In the genomic region with DNA sequence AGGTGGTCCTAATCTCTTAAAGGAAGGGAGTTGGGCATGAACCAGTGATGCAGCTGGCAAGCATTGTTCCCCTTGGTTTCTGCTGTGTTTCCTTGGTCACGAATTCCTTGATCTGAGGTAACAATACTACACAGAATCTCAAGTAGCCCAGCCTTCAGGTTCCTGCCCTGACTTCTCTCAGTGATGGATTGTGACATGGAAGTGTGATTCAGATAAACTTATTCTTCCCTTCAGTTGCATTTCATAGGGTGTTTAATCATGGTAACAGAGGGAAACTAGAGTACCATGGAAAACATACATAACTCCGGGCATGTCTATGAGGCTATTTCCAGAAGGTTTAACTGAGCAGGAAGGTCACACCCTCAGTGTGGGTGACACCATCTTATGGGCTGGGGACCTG, we compare ENCODE assay signal across 12 mouse cellular contexts. TPM values are rescaled to one million over a fixed set of nuclear protein-coding genes. Genes with fewer than 3 reads are reported as not detected.
DNase-seq lines count a peak whose midpoint lies in the region; ATAC-seq and TF ChIP-seq lines count a peak whose summit lies in the region.
"Had no signal": no experiment of that assay in that cellular context is flagged by ENCODE, and none has a peak within 500 bp of the region (broad histone marks: within the 10 kb centered on the region; RNA-seq: fewer than 3 reads in every experiment).

Gene Rbm47, minus strand, starts transcription at position 101 of the 400 bp plus-strand sequence.

- H3K4me2 ChIP-seq in liver, embryonic 15.5 days: no peak within 1 kb of the TSS

- no peak for TF ChIP-seq POLR2A in lung, adult 2 months (IDR thresholded peaks at IDR 0.05; ENCODE audit: borderline replicate concordance, extremely low read depth, low read depth, low read length)

- H3K9me3 ChIP-seq in liver, embryonic 15.5 days (replicated peaks): no peaks in the 10 kb centered on the region
- H3K9me3 ChIP-seq: heart, embryonic 15.5 days; limb, embryonic 13.5 days had no signal

- TF ChIP-seq CTCF in lung, adult 2 months (IDR thresholded peaks at IDR 0.05; ENCODE audit: insufficient read depth, low read length): no peak
- no peak for TF ChIP-seq CTCF in layer of hippocampus, adult 2 months (conservative IDR thresholded peaks at IDR 0.05)

- WGBS in lung, adult 2 months: 73% methylated on average over 2 of the region's 2 CpGs
- WGBS in liver, embryonic 15.5 days (ENCODE audit: insufficient replicate concordance): 65% methylated on average over 2 of the region's 2 CpGs

- H3K27ac ChIP-seq in liver, embryonic 15.5 days (replicated peaks): no peak within 1 kb of the TSS
- H3K27ac ChIP-seq in layer of hippocampus, adult 2 months: no peak within 1 kb of the TSS
- H3K27ac ChIP-seq: heart, embryonic 15.5 days; limb, embryonic 13.5 days had no signal

- no peak for DNase-seq in adrenal gland, adult 18-20 months (ENCODE audit: low spot score in 2 of 2)
- no peak for DNase-seq in adrenal gland, adult (ENCODE audit: inconsistent age in 2 of 2, low spot score in 1 of 2)
- no peak for DNase-seq in lung, adult 2 months
- DNase-seq in lung, postnatal 14 days: no peak
- no peak for DNase-seq in adrenal gland, adult 8-10 months
- no peak for DNase-seq in layer of hippocampus, postnatal 10 days (ENCODE audit: low spot score in 2 of 2)
- no peak for DNase-seq in layer of hippocampus, adult 2 months (ENCODE audit: low spot score in 2 of 2)
- DNase-seq: embryo, embryonic 11 days; spleen, adult 18-20 months had no signal

- no peaks in the 10 kb centered on the region for H3K36me3 ChIP-seq in liver, embryonic 15.5 days (replicated peaks)
- H3K36me3 ChIP-seq: heart, embryonic 15.5 days; limb, embryonic 13.5 days had no signal

- no peaks in the 10 kb centered on the region for H3K4me1 ChIP-seq in lung, adult 2 months (ENCODE audit: control insufficient read depth, insufficient read depth, low read length)
- no peaks in the 10 kb centered on the region for H3K4me1 ChIP-seq in liver, embryonic 15.5 days (replicated peaks)

- H3K4me3 ChIP-seq in lung, adult 2 months (replicated peaks; ENCODE audit: extremely low read depth, low read depth, low read length): no peak within 1 kb of the TSS
- H3K4me3 ChIP-seq in liver, embryonic 15.5 days (replicated peaks): no peak within 1 kb of the TSS
- no peak within 1 kb of the TSS for H3K4me3 ChIP-seq in layer of hippocampus, adult 2 months
- H3K4me3 ChIP-seq: heart, embryonic 15.5 days; limb, embryonic 13.5 days had no signal

- no peak within 1 kb of the TSS for H3K9ac ChIP-seq in liver, embryonic 15.5 days
- H3K9ac ChIP-seq: heart, embryonic 15.5 days; limb, embryonic 13.5 days had no signal

- no peaks in the 10 kb centered on the region for H3K27me3 ChIP-seq in liver, embryonic 15.5 days
- H3K27me3 ChIP-seq: heart, embryonic 15.5 days; limb, embryonic 13.5 days had no signal

- ATAC-seq in liver, embryonic 15.5 days (ENCODE audit: insufficient read depth): no peak

RNA-seq across cellular contexts. Expression of gene Rbm47, which starts in this region (rescaled TPM):
- total RNA-seq in adrenal gland, adult 18-20 months (2021): 100 to 1,000 TPM in 1 of 2 experiments, 10 to 100 TPM in 1; 74.5 to 128 TPM
- 33.1 and 37.2 TPM in 2 replicates for polyA plus RNA-seq in lung, adult 2 months (2012; rRNA removed)
- 100 to 1,000 TPM in 2 of 4 experiments, 10 to 100 TPM in 2; 76.0 to 130 (median 96.1) TPM for total RNA-seq in adrenal gland, adult 8-10 months (2022)
- 15.2 and 16.8 TPM in 2 replicates for polyA plus RNA-seq in liver, embryonic 15.5 days (2015; fragmentation: Nextera tagmentation; extraction: Ambion mirVana)
- total RNA-seq in layer of hippocampus, postnatal 10 days (2021): 1 to 10 TPM in 1 of 2 experiments, under 1 TPM in 1; 0.71 to 3.8 TPM
- total RNA-seq in layer of hippocampus, adult 2 months (2021): 1 to 10 TPM; 1.7 TPM

Comparison
In these comparisons a context has a peak if more than half of its experiments do, and no peak if none do; other contexts are left out.
1. RNA of gene Rbm47 (total RNA-seq): 74.5 to 128 TPM in adrenal gland, adult 18-20 months and 76.0 to 130 TPM in adrenal gland, adult 8-10 months; 0.71 to 3.8 TPM in layer of hippocampus, postnatal 10 days and 1.7 TPM in layer of hippocampus, adult 2 months; every median in the first group is over 10 times any median in the second.